Mouse (Mus musculus) midbrain, embryonic 10.5 days (tissue): ENCODE measurements at regions not wholly inside any gene's neighbourhood (a gene's known extent, or its start where the extent isn't known, plus 50 kb on each side); places are given as distances from the start of the nearest gene placed in this dataset.
A peak's percentile ranks its signal among the peaks of the same experiment; 100 is the strongest.

ENCODE experiments used
- DNase-seq: peaks from one replicate; pipeline ENCODE4 v3.0.0-alpha.2; 2017; ENCODE audit warnings: low spot score
- H3K27ac ChIP-seq: fragments of 300-500 bp; sonication (generic); replicated peaks from 2 replicates; pipeline ENCODE4 v1.5.1; 2016; ENCODE audit warnings: mild to moderate bottlenecking
- H3K27me3 ChIP-seq: fragments of 300-500 bp; sonication (generic); 2 replicates; pipeline ENCODE4 v1.6.1; 2016; ENCODE audit warnings: low read depth, mild to moderate bottlenecking; ENCODE audit not compliant: poor library complexity, severe bottlenecking
- H3K36me3 ChIP-seq: fragments of 300-500 bp; sonication (generic); 2 replicates; pipeline ENCODE4 v1.6.1; 2016; ENCODE audit warnings: mild to moderate bottlenecking, moderate library complexity
- H3K4me1 ChIP-seq: fragments of 300-500 bp; sonication (generic); 2 replicates; pipeline ENCODE4 v1.6.1; 2016
- H3K4me3 ChIP-seq: fragments of 300-500 bp; sonication (generic); 2 replicates; pipeline ENCODE4 v1.5.1; 2016; ENCODE audit warnings: mild to moderate bottlenecking, moderate library complexity
- H3K9me3 ChIP-seq: fragments of 300-500 bp; sonication (generic); replicated peaks from 2 replicates; pipeline ENCODE4 v1.6.1; 2016; ENCODE audit warnings: mild to moderate bottlenecking
- WGBS: fragments of 180-500 bp; shearing (Covaris S2); methylation state at CpG from one replicate; pipeline ENCODE4 v1.1.7; 2016; 5-methylcytosine and 5-hydroxymethylcytosine counted together

- no peak for DNase-seq
- Histone ChIP-seq H3K4me3 (no peak overlapping the region), H3K36me3 (no peaks in the 10 kb centered on the region), H3K27ac (no peak overlapping the region), H3K27me3 (no peaks in the 10 kb centered on the region; the same call in 1 of the 2 replicates), H3K4me1 (0 out of 2 replicates have a peak, but pooled peaks cover 12% of the 10 kb centered on the region), H3K9me3 (no peaks in the 10 kb centered on the region)
- 64% methylated on average over 7 of the region's 7 CpGs for WGBS
Measured at GRCm38 (mm10) chr4:140463296-140463695, 202.5 kb downstream of the Arhgef10l start.

- no peak for DNase-seq
- no peak overlapping the region for H3K27ac ChIP-seq
- H3K36me3 ChIP-seq, result no peaks in the 10 kb centered on the region
- H3K4me3 ChIP-seq, result no peak overlapping the region
- 0 out of 2 replicates have a peak, but pooled peaks cover 10% of the 10 kb centered on the region for H3K4me1 ChIP-seq
- no peaks in the 10 kb centered on the region for H3K9me3 ChIP-seq
- 92% methylated on average over 16 of the region's 16 CpGs for WGBS
- no peaks in the 10 kb centered on the region; the same call in 1 of the 2 replicates for H3K27me3 ChIP-seq
Measured at GRCm38 (mm10) chr4:140461317-140461716, 204.5 kb downstream of the Arhgef10l start.

- Histone ChIP-seq H3K27me3 (no peaks in the 10 kb centered on the region), H3K4me1 (peaks cover 15% of the 10 kb centered on the region), H3K9me3 (no peaks in the 10 kb centered on the region), H3K27ac (no peak overlapping the region), H3K4me3 (no peak overlapping the region), H3K36me3 (no peaks in the 10 kb centered on the region)
- 93% methylated on average over 10 of the region's 10 CpGs for WGBS
- DNase-seq, result no peak
Measured at GRCm38 (mm10) chr4:140449062-140449461, 202.5 kb upstream of the Igsf21 start.

- DNase-seq, result no peak
- 90% methylated on average over 6 of the region's 6 CpGs for WGBS
- Histone ChIP-seq H3K4me3 (no peak overlapping the region), H3K9me3 (no peaks in the 10 kb centered on the region), H3K27me3 (no peaks in the 10 kb centered on the region), H3K27ac (no peak overlapping the region), H3K4me1 (no peaks in the 10 kb centered on the region), H3K36me3 (no peaks in the 10 kb centered on the region)
Measured at GRCm38 (mm10) chr4:140446455-140446854, 199.9 kb upstream of the Igsf21 start.

GRCm38 (mm10) chr4:140445931-140446330 is 199.3 kb upstream of the Igsf21 start:
- no peaks in the 10 kb centered on the region for H3K9me3 ChIP-seq
- H3K27ac ChIP-seq, result no peak overlapping the region
- H3K36me3 ChIP-seq, result no peaks in the 10 kb centered on the region
- DNase-seq, result no peak
- no peaks in the 10 kb centered on the region for H3K4me1 ChIP-seq
- H3K27me3 ChIP-seq, result no peaks in the 10 kb centered on the region
- WGBS, result 91% methylated on average over 5 of the region's 5 CpGs
- H3K4me3 ChIP-seq, result no peak overlapping the region

GRCm38 (mm10) chr4:140443221-140443620 is 196.6 kb upstream of the Igsf21 start:
- Histone ChIP-seq H3K27me3 (no peaks in the 10 kb centered on the region), H3K4me3 (no peak overlapping the region), H3K9me3 (no peaks in the 10 kb centered on the region), H3K36me3 (no peaks in the 10 kb centered on the region), H3K27ac (no peak overlapping the region), H3K4me1 (no peaks in the 10 kb centered on the region)
- DNase-seq, result no peak
- 89% methylated on average over 6 of the region's 6 CpGs for WGBS

GRCm38 (mm10) chr4:140441805-140442204 is 195.2 kb upstream of the Igsf21 start:
- no peak overlapping the region for H3K4me3 ChIP-seq
- H3K27ac ChIP-seq, result no peak overlapping the region

GRCm38 (mm10) chr4:140439856-140440255 is 193.3 kb upstream of the Igsf21 start:
- Histone ChIP-seq H3K4me1 (peaks cover 14% of the 10 kb centered on the region; the same call in 1 of the 2 replicates), H3K27ac (no peak overlapping the region), H3K9me3 (no peaks in the 10 kb centered on the region), H3K4me3 (no peak overlapping the region), H3K27me3 (no peaks in the 10 kb centered on the region), H3K36me3 (no peaks in the 10 kb centered on the region)
- WGBS, result 19% methylated on average over 3 of the region's 3 CpGs
- peak; percentile 47 for DNase-seq

More at GRCm38 (mm10) chr4:140441805-140442204, 195.2 kb upstream of the Igsf21 start:
- Histone ChIP-seq H3K9me3 (no peaks in the 10 kb centered on the region), H3K36me3 (no peaks in the 10 kb centered on the region), H3K4me1 (0 out of 2 replicates have a peak, but pooled peaks cover 3% of the 10 kb centered on the region), H3K27me3 (no peaks in the 10 kb centered on the region)
- 90% methylated on average over 8 of the region's 8 CpGs for WGBS
- DNase-seq, result no peak

GRCm38 (mm10) chr4:140436030-140436429 is 189.4 kb upstream of the Igsf21 start:
- no peak overlapping the region for H3K4me3 ChIP-seq
- no peak overlapping the region for H3K27ac ChIP-seq
- 60% methylated on average over 3 of the region's 3 CpGs for WGBS
- no peak for DNase-seq
- peaks cover 25% of the 10 kb centered on the region for H3K4me1 ChIP-seq
- H3K36me3 ChIP-seq, result no peaks in the 10 kb centered on the region
- 0 out of 2 replicates have a peak, but pooled peaks cover 5% of the 10 kb centered on the region for H3K27me3 ChIP-seq
- H3K9me3 ChIP-seq, result no peaks in the 10 kb centered on the region

GRCm38 (mm10) chr4:140433744-140434542 is 187.4 kb upstream of the Igsf21 start:
- Histone ChIP-seq H3K36me3 (no peaks in the 10 kb centered on the region), H3K9me3 (0 out of 2 replicates have a peak, but pooled peaks cover 4% of the 10 kb centered on the region), H3K27ac (peak overlapping the region; percentile 1; the same call in 1 of the 2 replicates), H3K27me3 (0 out of 2 replicates have a peak, but pooled peaks cover 5% of the 10 kb centered on the region), H3K4me1 (peaks cover 25% of the 10 kb centered on the region), H3K4me3 (no peak overlapping the region)
- no peak for DNase-seq
- WGBS, result 65% methylated on average over 11 of the region's 11 CpGs

GRCm38 (mm10) chr4:140432101-140432500 is 185.5 kb upstream of the Igsf21 start:
- H3K4me3 ChIP-seq, result no peak overlapping the region
- 0 out of 2 replicates have a peak, but pooled peaks cover 5% of the 10 kb centered on the region for H3K27me3 ChIP-seq
- peaks cover 23% of the 10 kb centered on the region for H3K4me1 ChIP-seq
- DNase-seq, result no peak
- H3K36me3 ChIP-seq, result no peaks in the 10 kb centered on the region
- 0 out of 2 replicates have a peak, but pooled peaks cover 4% of the 10 kb centered on the region for H3K9me3 ChIP-seq
- H3K27ac ChIP-seq, result no peak overlapping the region
- WGBS, result 75% methylated on average over 7 of the region's 7 CpGs

- Histone ChIP-seq H3K27me3 (no peaks in the 10 kb centered on the region), H3K27ac (no peak overlapping the region), H3K36me3 (no peaks in the 10 kb centered on the region), H3K4me1 (peaks cover 12% of the 10 kb centered on the region), H3K4me3 (no peak overlapping the region), H3K9me3 (0 out of 2 replicates have a peak, but pooled peaks cover 4% of the 10 kb centered on the region)
- DNase-seq, result no peak
- WGBS, result 78% methylated on average over 3 of the region's 3 CpGs
Measured at GRCm38 (mm10) chr4:140427039-140427438, 180.5 kb upstream of the Igsf21 start.

GRCm38 (mm10) chr4:140423791-140424190 is 177.2 kb upstream of the Igsf21 start:
- Histone ChIP-seq H3K4me1 (peaks cover 12% of the 10 kb centered on the region), H3K36me3 (no peaks in the 10 kb centered on the region), H3K27me3 (no peaks in the 10 kb centered on the region), H3K4me3 (no peak overlapping the region), H3K9me3 (no peaks in the 10 kb centered on the region), H3K27ac (no peak overlapping the region)
- no peak for DNase-seq
- WGBS, result 94% methylated on average over 10 of the region's 10 CpGs
